Mouse (Mus musculus) testis, adult 2 months (tissue): Measurements from ENCODE around the gene Slc15a3. TPM values are rescaled to one million over a fixed set of nuclear protein-coding genes. Genes with fewer than 3 reads are reported as not detected.

Experiments
- H3K27ac ChIP-seq: fragments of 200-500 bp; 2 replicates; pipeline ENCODE4 v1.5.1; 2012; ENCODE audit warnings: low read depth, low read length; ENCODE audit not compliant: control insufficient read depth, insufficient read depth
- H3K27me3 ChIP-seq: fragments of 200-500 bp; 2 replicates; pipeline ENCODE4 v1.6.1; 2012; ENCODE audit warnings: mild to moderate bottlenecking, low read length, moderate library complexity; ENCODE audit not compliant: control insufficient read depth, insufficient read depth
- H3K36me3 ChIP-seq: fragments of 200-500 bp; 2 replicates; pipeline ENCODE4 v1.6.1; 2012; ENCODE audit warnings: mild to moderate bottlenecking, low read length; ENCODE audit not compliant: control insufficient read depth, insufficient read depth
- H3K4me1 ChIP-seq: fragments of 200-500 bp; 2 replicates; pipeline ENCODE4 v1.6.1; 2012; ENCODE audit warnings: low read length; ENCODE audit not compliant: control insufficient read depth, insufficient read depth
- H3K4me3 ChIP-seq: fragments of 200-500 bp; 2 replicates; pipeline ENCODE4 v1.5.1; 2012; ENCODE audit warnings: low read depth, mild to moderate bottlenecking, low read length, moderate library complexity, mixed read lengths; ENCODE audit not compliant: control insufficient read depth
- CTCF ChIP-seq: fragments of 200-500 bp; IDR thresholded peaks from 2 replicates; pipeline ENCODE4 v1.5.1; 2012; ENCODE audit warnings: low read depth, mild to moderate bottlenecking, inconsistent platforms, low read length, moderate library complexity; ENCODE audit not compliant: control insufficient read depth, insufficient read depth, insufficient replicate concordance
- POLR2A ChIP-seq: fragments of 200-500 bp; IDR thresholded peaks from 2 replicates; pipeline ENCODE4 v1.6.1; 2012; ENCODE audit warnings: low read depth, mild to moderate bottlenecking, inconsistent platforms, low read length, moderate library complexity; ENCODE audit not compliant: control insufficient read depth
- polyA plus RNA-seq: library from polyadenylated mRNA; depleted of rRNA; stranded (reverse); fragments of >200 nt; gene quantifications from 2 replicates; pipeline ENCODE4 v1.2.3, GENCODE M21; 2012

Gene Slc15a3
- polyA plus RNA-seq, 1 experiment: 0.67 TPM

DNA sequence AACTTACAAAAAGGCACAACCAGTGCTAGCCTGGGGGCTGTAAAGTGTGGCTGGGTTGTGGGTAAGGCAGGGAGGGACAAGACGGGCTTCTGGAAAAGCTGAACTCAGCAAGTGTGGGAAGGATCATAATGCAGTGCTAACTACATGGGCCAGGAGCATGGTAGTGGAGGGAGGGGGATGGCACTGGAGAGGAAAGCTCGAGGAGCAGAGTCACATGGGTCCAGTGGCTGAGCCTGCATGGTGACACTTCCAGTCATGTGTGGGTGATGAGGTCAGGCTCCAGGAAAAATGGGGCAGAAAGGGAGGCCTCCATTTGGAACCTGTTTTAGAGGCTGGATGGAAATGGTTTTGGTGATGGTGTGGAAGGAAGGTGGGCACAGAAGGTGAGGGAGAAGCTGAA, 17.0 kb downstream of the Slc15a3 start:
- TF ChIP-seq CTCF (no peak), POLR2A (no peak)
- Histone ChIP-seq H3K36me3 (no peaks in the 10 kb centered on the region), H3K4me3 (no peak overlapping the region), H3K4me1 (peaks cover 8% of the 10 kb centered on the region), H3K27ac (no peak overlapping the region), H3K27me3 (no peaks in the 10 kb centered on the region)

DNA sequence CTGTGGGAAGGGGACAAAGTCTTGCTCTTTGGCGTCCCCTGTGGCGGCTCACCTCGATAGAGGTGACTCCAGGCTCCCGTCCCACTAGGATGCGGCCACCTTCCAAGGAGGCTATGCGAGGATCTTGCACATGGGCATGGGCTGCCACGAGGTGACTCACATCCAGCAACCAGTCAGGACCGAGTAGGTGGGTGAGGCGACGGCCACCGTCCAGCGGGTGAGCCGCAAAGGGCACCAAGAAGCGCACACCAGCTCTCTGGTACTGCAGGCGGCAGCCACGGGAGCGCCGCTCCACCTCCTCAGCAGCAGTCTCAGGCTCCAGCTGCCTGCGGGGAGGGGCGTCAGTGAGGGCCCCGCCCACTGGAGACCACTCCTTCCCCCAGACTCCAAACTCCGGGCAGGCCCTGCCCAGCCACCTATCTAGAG, 20.6 kb downstream of the Slc15a3 start:
- Histone ChIP-seq H3K4me3 (no peak overlapping the region), H3K27me3 (no peaks in the 10 kb centered on the region), H3K4me1 (peaks cover 5% of the 10 kb centered on the region), H3K36me3 (no peaks in the 10 kb centered on the region), H3K27ac (no peak overlapping the region)
- no peak for TF ChIP-seq POLR2A
- no peak for TF ChIP-seq CTCF

DNA sequence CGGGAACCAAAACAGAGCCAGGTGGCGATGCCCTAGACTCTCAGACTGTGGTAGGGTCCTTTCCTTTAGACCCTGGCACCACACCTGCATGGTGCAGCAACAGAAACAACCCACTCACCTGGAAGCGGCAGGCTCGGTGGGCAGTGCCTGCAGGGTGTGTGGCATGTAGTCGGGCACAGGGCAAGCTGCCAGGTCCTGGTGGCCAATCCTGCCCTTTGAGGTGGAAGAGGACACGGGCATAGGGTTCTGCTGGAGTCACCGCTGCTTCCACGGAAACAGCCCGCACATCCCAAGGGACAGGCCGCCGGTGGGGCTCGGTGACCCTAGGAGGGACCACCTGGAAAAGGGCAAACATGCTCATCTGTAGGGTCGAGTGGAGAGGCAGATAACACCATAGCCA, 26.8 kb downstream of the Slc15a3 start:
- no peak overlapping the region for H3K27ac ChIP-seq
- H3K27me3 ChIP-seq: no peaks in the 10 kb centered on the region
- TF ChIP-seq POLR2A: no peak
- no peak for TF ChIP-seq CTCF
- H3K36me3 ChIP-seq: no peaks in the 10 kb centered on the region
- peaks cover 10% of the 10 kb centered on the region for H3K4me1 ChIP-seq
- H3K4me3 ChIP-seq: no peak overlapping the region

DNA sequence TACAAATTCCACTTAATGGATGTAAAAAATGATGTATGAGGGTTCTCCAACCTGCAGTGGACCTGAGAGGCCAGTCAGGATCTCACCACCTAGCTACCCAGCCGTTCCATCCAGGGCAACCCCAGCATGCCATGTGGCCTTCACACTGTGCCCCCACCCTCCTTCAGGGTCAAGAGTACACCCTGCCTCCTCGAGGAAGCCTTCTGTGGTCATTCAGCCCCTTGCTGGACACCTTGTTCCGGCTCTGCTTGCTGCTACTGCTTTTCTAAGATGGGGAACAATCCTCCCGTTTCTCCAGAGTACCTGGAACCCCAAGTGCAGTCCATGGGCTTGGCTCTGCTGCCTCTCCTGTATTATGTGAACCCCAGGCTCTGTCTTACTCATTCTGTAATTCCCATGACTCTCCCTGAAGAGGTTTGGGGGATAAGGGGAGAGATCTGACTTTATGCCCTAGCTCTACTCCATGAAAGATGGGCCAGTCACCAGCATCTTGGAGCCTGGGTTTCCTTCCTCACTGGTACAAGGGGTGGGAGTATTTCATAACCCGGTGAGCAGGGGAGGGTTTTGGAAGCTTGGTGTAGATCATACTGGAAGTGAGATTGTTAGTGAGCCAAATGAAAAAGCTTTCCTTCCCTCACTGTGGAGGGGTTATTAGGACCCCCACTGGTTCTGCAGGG, 28.6 kb downstream of the Slc15a3 start:
- no peak overlapping the region for H3K4me3 ChIP-seq
- H3K36me3 ChIP-seq: no peaks in the 10 kb centered on the region
- H3K27me3 ChIP-seq: no peaks in the 10 kb centered on the region
- H3K4me1 ChIP-seq: peaks cover 10% of the 10 kb centered on the region
- TF ChIP-seq POLR2A: no peak
- no peak for TF ChIP-seq CTCF
- H3K27ac ChIP-seq: no peak overlapping the region

DNA sequence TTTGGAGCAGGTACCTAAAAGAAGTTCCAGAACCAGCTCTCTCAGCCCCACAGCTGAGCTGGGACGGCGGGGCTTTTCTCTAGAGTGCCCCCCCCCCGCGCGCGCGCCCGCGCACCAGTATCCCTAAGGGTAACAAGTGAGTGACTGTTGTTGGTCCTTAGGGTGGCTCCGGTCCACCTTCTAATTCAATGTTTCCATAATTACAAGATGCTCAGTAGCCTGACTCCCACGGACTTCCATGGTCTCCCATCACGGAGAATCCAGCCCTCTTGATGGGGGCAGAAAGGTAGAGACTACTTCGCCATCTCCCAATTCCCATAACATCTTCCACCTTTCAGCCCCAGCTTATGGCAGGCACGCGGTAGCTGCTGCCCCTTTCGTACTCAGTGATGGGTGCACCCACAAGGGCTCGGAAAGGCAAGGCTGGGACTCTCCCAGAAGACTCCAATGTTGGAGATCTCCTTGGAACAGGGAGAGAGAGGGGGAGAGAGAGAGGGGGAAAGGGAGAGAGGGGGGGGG, 29.2 kb downstream of the Slc15a3 start:
- H3K4me3 ChIP-seq: no peak overlapping the region; the same call in 1 of the 2 replicates
- H3K4me1 ChIP-seq: peaks cover 10% of the 10 kb centered on the region
- no peaks in the 10 kb centered on the region for H3K27me3 ChIP-seq
- TF ChIP-seq POLR2A (no peak), CTCF (no peak)
- H3K27ac ChIP-seq: no peak overlapping the region
- H3K36me3 ChIP-seq: no peaks in the 10 kb centered on the region

DNA sequence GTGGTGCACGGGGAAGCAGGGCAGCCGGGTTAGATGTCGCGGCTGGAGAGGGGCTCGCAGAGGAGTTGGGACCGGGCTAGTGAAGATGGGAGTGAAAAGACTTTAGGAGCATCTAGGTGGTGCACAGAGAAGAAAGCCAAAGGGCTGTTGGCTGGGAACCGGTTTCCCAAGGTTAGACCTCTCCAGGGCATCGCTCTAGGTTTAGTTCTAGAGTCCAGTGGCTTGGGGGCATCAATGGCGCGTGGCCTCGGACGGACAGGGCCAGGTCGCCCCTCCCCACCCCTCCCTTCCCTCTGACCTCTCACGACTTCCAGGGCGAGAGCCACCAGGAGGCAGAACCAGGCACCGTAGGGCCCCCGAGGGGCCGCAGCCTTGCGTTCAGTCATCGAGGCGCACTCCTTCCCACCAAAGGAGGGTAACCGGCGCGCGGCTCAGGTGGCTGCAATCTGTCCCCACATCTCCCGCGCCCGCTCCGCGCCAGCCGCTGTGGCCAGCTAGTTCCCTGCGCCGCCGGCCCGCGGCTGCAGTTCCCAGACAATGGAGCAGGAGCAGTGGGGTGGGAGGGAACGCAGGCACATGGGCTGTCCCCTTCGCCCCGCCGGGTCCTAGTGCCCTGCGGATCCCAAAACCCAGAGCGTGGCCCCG, 29.8 kb downstream of the Slc15a3 start:
- no peak overlapping the region for H3K27ac ChIP-seq
- TF ChIP-seq POLR2A: 0 out of 2 replicates have a peak, but pooled peaks have one; percentile 31
- TF ChIP-seq CTCF: no peak
- H3K27me3 ChIP-seq: no peaks in the 10 kb centered on the region

DNA sequence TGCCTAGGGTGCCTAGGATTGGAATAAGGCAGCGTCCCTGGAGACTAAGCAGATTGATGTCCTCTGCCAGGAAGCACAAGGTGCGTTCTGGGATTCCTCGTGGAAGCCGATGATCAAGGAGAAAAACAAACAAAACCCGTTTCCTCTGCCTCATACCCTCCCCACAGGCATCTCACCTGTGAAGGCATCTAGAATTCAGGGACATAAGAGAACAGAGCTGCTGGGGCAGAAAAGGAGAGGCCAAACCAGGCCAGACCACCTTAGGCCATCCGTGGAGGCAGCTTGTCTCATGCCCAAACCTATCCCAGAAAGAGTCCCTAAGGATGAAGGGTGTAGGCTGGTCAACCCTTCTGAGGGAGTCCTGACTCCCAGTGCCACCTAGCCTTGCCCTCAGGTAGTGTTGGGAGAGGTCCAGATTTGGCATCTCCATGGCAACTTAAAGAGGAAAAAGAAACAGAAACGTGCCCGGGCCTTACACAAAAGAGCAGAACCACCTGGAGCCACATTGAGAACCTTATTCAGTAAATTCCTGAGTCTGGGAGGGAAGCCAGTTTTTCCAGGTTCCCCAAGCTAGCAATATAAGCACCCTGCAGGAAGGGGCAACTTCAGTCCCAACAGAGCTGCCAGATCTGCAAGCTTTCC, 30.5 kb downstream of the Slc15a3 start, which contains the start of gene Tmem132a:
Tmem132a (minus strand) TSS at position 55 of the 642 bp plus-strand sequence.
- no peak within 1 kb of the TSS for H3K27ac ChIP-seq
- TF ChIP-seq POLR2A (no peak), CTCF (no peak)
- no peaks in the 10 kb centered on the region for H3K27me3 ChIP-seq
- H3K4me3 ChIP-seq: peak within 1 kb of the TSS; percentile 33
- peaks cover 10% of the 10 kb centered on the region for H3K4me1 ChIP-seq
- H3K36me3 ChIP-seq: no peaks in the 10 kb centered on the region

More for the DNA sequence above, 29.8 kb downstream of the Slc15a3 start:
- Histone ChIP-seq H3K4me3 (peak overlapping the region; percentile 33), H3K4me1 (peaks cover 10% of the 10 kb centered on the region), H3K36me3 (no peaks in the 10 kb centered on the region)

DNA sequence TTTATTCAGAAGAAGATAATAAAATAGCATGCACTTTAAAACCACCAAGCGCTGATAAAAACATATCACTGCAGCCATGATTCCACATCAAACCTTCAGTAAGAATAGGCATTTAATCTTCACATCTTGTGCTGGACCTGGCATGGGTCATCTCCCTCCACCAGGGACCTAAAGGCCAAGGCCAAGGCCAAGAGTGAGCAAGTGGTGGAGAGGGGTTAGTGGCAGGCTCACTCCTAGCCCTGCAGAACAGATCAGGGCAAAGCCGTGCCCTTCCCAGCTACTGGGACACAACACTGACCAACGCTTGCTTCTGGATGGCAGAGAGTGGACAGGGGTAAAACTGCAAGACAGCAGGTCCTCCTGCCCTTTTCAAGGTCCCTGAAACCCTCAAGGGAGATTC, 31.1 kb downstream of the Slc15a3 start:
- no peak overlapping the region for H3K4me3 ChIP-seq
- H3K4me1 ChIP-seq: peaks cover 10% of the 10 kb centered on the region
- TF ChIP-seq POLR2A (no peak), CTCF (no peak)
- no peaks in the 10 kb centered on the region for H3K36me3 ChIP-seq
- H3K27me3 ChIP-seq: no peaks in the 10 kb centered on the region
- H3K27ac ChIP-seq: no peak overlapping the region
